Mouse (Mus musculus) heart, postnatal 0 days (tissue): ENCODE data around the gene Pp2d1. TPM values are rescaled to one million over a fixed set of nuclear protein-coding genes. Genes with fewer than 3 reads are reported as not detected.

Experiments
- ATAC-seq: fragments of 200-750 bp; cut with Nextera tagmentation; 2 replicates; pipeline ENCODE4 v1.8.0; 2017; ENCODE audit warnings: low read depth, moderate number of reproducible peaks, moderate library complexity; ENCODE audit not compliant: insufficient read depth
- DNase-seq: peaks from one replicate; pipeline ENCODE4 v3.0.0-alpha.2; 2016; ENCODE audit warnings: low spot score
- H3K27ac ChIP-seq: fragments of 300-500 bp; sonication (generic); 2 replicates; pipeline ENCODE4 v1.5.1; 2014; ENCODE audit warnings: low read depth, mild to moderate bottlenecking
- H3K27me3 ChIP-seq: fragments of 300-500 bp; sonication (generic); 2 replicates; pipeline ENCODE4 v1.6.1; 2014; ENCODE audit warnings: low read length, mixed read lengths; ENCODE audit not compliant: control insufficient read depth, insufficient read depth
- H3K36me3 ChIP-seq: fragments of 300-500 bp; sonication (generic); replicated peaks from 2 replicates; pipeline ENCODE4 v1.6.1; 2014; ENCODE audit warnings: low read length, mixed read lengths; ENCODE audit not compliant: control insufficient read depth, insufficient read depth
- H3K4me1 ChIP-seq: fragments of 300-500 bp; sonication (generic); 2 replicates; pipeline ENCODE4 v1.6.1; 2014; ENCODE audit warnings: antibody characterized with exemption; ENCODE audit not compliant: control insufficient read depth, insufficient read depth
- H3K4me2 ChIP-seq: fragments of 300-500 bp; sonication (generic); 2 replicates; pipeline ENCODE4 v1.6.1; 2014; ENCODE audit warnings: low read depth, mild to moderate bottlenecking, low read length, moderate library complexity
- H3K4me3 ChIP-seq: fragments of 300-500 bp; sonication (generic); 2 replicates; pipeline ENCODE4 v1.5.1; 2014; ENCODE audit warnings: low read depth, low read length
- H3K9ac ChIP-seq: fragments of 300-500 bp; sonication (generic); replicated peaks from 2 replicates; pipeline ENCODE4 v1.6.1; 2014; ENCODE audit warnings: low read depth, low read length, mixed read lengths
- H3K9me3 ChIP-seq: fragments of 300-500 bp; sonication (generic); replicated peaks from 2 replicates; pipeline ENCODE4 v1.6.1; 2016; ENCODE audit warnings: low read length; ENCODE audit not compliant: control insufficient read depth
- CTCF ChIP-seq: IDR thresholded peaks from 2 replicates; pipeline ENCODE4 v1.5.1; 2016; ENCODE audit warnings: antibody characterized with exemption, control low read depth, low read depth
- EP300 ChIP-seq: IDR thresholded peaks from 2 replicates; pipeline ENCODE4 v1.6.1; 2016; ENCODE audit warnings: antibody characterized with exemption, low read depth
- WGBS: fragments of 180-500 bp; shearing (Covaris S2); extraction: QIAGEN DNeasy Blood & Tissue Kit; methylation state at CpG from one replicate; pipeline ENCODE4 v1.1.7; 2014; 5-methylcytosine and 5-hydroxymethylcytosine counted together
- polyA plus RNA-seq: library from polyadenylated mRNA; unstranded; fragments of >200 nt; fragmentation: Nextera tagmentation; extraction: Ambion mirVana; gene quantifications from 2 replicates; pipeline ENCODE4 v1.2.1, GENCODE M21; 2015
- total RNA-seq: library from RNA; depleted of rRNA; stranded (reverse); fragments of >200 nt; gene quantifications from 2 replicates; pipeline ENCODE4 v1.2.3, GENCODE M21; 2014; ENCODE audit warnings: low replicate concordance

Pp2d1 gene
- total and polyA plus RNA-seq, 2 experiments from 2014 or later: 0.14 TPM; not detected in 1

DNA sequence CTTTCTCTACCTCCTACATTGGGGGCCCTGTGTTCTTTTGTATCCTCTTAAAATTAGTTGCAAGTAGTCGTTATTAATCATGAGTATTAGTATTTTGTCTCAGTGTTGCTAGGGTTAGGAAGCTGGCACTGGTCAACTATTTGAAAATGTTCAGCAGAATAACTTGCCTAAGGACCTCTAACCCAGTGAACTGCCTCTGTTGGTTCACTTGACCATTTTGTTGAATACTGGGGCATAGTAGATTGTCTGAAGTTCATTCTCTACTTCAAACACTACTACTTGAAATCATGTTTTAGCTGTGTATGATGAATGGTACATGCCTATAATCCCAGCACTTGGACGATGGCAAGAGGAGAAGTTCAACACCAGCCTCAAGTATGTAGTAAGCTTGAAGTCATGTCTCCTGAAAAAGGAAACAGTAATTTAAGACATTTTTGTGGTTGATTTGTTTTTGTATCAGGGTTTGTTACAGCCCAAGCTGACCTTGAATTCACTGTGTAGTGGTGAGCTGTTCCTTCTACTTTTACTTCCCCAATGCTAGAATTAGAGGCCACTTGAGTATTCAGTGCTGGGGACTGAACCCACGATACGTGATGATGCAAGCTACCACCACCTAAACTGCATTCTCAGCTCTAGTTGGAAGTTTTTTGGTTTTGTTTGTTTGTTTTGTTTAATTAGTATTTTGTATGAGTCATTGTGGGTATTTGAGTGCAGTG is 50.8 kb downstream of the Pp2d1 start:
- H3K27ac ChIP-seq: no peak overlapping the region
- 84% methylated on average over 4 of the region's 4 CpGs for WGBS

DNA sequence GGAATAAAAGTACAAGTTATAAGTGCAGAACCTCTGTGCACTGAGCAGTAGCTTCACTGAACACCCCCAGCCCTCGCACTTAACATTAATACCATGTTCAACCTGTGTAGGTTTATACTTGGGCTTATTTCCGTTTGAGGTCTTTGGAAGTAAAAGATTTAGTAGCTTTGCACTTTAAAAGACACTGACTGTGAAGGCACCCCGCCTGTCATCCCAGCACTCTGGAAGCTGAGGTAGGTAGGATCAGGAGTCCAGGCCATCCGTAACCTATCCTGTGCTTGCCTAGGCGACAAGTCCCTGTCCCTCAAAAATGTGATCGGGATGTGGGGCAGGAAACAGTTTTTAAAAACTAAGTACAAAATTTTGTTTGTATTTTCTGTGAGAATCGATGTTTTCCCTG is 58.8 kb downstream of the Pp2d1 start:
- Histone ChIP-seq H3K36me3 (peaks cover 9% of the 10 kb centered on the region; the same call in 1 of the 2 replicates), H3K9ac (peak overlapping the region; percentile 97), H3K9me3 (no peaks in the 10 kb centered on the region), H3K27me3 (no peaks in the 10 kb centered on the region), H3K4me1 (peaks cover 15% of the 10 kb centered on the region), H3K4me2 (peak overlapping the region; percentile 91), H3K27ac (no peak overlapping the region), H3K4me3 (peak overlapping the region; percentile 97)
- ATAC-seq: no peak
- TF ChIP-seq EP300 (no peak), CTCF (no peak)
- WGBS: 40% methylated on average over 7 of the region's 7 CpGs
- no peak for DNase-seq

More for the DNA sequence above, 50.8 kb downstream of the Pp2d1 start:
- Histone ChIP-seq H3K36me3 (peaks cover 27% of the 10 kb centered on the region), H3K4me1 (peaks cover 5% of the 10 kb centered on the region; the same call in 1 of the 2 replicates), H3K4me3 (no peak overlapping the region), H3K9ac (no peak overlapping the region), H3K4me2 (no peak overlapping the region), H3K9me3 (no peaks in the 10 kb centered on the region), H3K27me3 (no peaks in the 10 kb centered on the region)
- no peak for ATAC-seq
- TF ChIP-seq CTCF: no peak
- no peak for TF ChIP-seq EP300
- DNase-seq: no peak

DNA sequence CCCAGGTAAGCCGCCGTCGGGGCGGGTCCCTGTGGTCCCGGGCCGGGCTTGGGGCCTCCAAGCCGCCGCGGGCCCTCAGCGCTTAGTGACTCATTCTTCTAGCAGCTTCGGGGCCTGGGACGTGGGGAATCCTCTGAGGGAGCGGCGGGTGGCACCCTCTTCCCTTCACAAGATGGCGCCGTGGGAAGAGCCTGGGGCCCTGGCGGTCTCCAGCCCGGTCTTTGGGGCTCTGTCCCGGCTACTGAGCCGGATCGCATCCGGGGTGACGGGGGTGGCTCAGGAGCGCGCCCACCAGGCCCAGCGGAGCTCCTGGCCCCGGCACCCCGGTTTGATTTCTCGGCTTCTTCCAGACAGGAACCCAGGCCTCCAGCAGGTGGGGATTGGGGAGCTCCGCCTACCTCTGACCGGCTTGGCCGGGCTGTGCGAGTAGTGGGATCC is 59.6 kb downstream of the Pp2d1 start:
- DNase-seq (peak; percentile 51), ATAC-seq (peak; percentile 19)
- peaks cover 4% of the 10 kb centered on the region; the same call in 1 of the 2 replicates for H3K36me3 ChIP-seq
- no peak for TF ChIP-seq CTCF
- TF ChIP-seq EP300: no peak
- peaks cover 15% of the 10 kb centered on the region for H3K4me1 ChIP-seq
- H3K4me2 ChIP-seq: peak overlapping the region; percentile 91
- H3K9me3 ChIP-seq: no peaks in the 10 kb centered on the region
- no peaks in the 10 kb centered on the region for H3K27me3 ChIP-seq
- peak overlapping the region; percentile 97 for H3K9ac ChIP-seq
- H3K4me3 ChIP-seq: peak overlapping the region; percentile 97
- H3K27ac ChIP-seq: peak overlapping the region; percentile 100
- WGBS: under 1% methylated on average over 32 of the region's 33 CpGs

DNA sequence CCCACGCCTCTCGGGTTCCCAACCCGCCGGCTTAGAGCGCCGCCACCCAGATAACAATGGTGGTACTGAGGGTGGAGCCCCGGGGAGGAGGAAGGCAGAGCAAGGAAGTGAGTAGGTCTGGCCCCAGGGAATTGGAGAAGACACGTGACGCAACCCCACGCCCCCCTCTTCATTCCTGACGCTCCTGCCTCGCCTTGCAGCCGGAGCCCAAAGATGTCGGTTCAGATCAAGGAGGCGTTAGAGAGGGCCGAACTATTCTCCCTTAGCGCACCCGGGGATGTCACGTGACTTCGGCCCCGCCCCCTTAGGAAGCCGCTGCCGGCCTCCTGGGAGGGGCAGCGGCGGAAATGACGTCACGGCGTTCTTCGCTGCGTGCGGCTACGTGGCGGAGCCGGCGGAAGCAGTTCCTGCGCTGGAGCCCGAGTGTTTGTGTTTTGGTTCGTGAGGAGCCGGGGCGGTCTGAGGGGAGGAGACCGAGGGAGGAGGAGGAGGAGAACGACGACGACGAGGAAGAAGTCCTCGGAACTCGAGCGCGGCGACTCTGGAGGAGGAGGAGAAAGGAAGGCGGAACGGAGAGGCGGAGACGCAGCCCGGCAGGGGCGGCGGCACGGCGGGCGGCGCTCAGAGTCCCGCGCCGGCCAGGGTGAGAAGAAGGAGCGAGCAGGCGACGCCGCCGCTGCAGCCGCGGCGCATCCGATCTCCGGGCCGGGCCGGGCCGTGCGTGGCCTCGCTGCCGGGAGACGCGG is 60.2 kb downstream of the Pp2d1 start, which contains the start of gene Rab5a:
Gene Rab5a, plus strand, starts transcription at position 377 of the 746 bp plus-strand sequence.
- peak within 1 kb of the TSS; percentile 97 for H3K4me3 ChIP-seq
- peaks cover 15% of the 10 kb centered on the region for H3K4me1 ChIP-seq
- H3K27ac ChIP-seq: peak within 1 kb of the TSS; percentile 100
- H3K4me2 ChIP-seq: peak within 1 kb of the TSS; percentile 91
- no peaks in the 10 kb centered on the region for H3K36me3 ChIP-seq
- DNase-seq (peak; percentile 98), ATAC-seq (peak; percentile 95)
- H3K27me3 ChIP-seq: no peaks in the 10 kb centered on the region
- peak within 1 kb of the TSS; percentile 97 for H3K9ac ChIP-seq
- no peaks in the 10 kb centered on the region for H3K9me3 ChIP-seq
- TF ChIP-seq CTCF (peak; percentile 36), EP300 (peak; percentile 85)
- under 1% methylated on average over 81 of the region's 82 CpGs for WGBS

DNA sequence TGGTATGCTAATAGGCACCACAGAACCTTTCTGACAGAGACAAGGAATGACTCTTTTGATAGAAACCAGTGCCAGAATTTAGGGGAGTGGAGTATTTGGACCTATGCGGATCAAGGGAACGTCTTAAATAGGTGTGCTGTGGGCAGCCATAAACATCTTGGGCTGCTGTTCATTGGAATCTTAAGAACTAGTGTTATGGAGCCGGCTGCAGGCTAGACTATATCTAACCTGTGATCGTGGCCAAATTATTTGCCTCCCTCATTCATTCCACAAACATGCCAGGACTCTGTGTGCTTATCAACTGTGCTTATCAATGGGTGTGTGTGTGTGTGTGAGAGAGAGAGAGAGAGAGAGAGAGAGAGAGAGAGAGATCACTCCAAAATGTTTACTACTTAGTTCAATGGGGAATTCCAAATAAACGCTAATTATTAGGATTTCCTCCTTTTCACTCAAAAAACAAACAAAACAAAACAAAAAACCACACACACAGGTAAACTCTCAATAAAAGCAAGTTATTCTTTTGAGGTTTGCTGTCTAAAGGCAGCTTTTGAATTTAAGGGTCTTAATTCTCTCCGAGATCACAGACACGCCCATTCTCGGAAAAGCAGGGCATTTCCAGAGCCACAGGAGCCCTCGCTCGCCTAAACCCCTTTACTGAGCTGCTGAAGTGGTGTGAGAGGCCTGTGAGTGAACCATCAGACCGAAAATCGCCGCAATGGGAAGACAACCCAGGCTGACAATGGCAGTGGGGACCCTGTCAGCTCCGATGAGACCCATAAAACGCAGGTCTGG is 61.0 kb downstream of the Pp2d1 start:
- peak overlapping the region; percentile 91 for H3K4me2 ChIP-seq

More for the DNA sequence above, 61.0 kb downstream of the Pp2d1 start:
- Histone ChIP-seq H3K9me3 (no peaks in the 10 kb centered on the region), H3K36me3 (no peaks in the 10 kb centered on the region), H3K4me1 (peaks cover 15% of the 10 kb centered on the region), H3K27ac (peak overlapping the region; percentile 100), H3K9ac (peak overlapping the region; percentile 97), H3K4me3 (peak overlapping the region; percentile 97), H3K27me3 (no peaks in the 10 kb centered on the region)
- TF ChIP-seq CTCF (no peak), EP300 (no peak)
- DNase-seq (peak; percentile 22), ATAC-seq (peak; percentile 26; the same call in 1 of the 2 replicates)
- 5% methylated on average over 15 of the region's 15 CpGs for WGBS
